Mouse (Mus musculus) left cerebral cortex, adult 18-20 months (tissue): ENCODE measurements around the gene Skap1. TPM values are rescaled to one million over a fixed set of nuclear protein-coding genes. Genes with fewer than 3 reads are reported as not detected.
A peak's percentile ranks its signal among the peaks of the same experiment; 100 is the strongest.

Experiments
- DNase-seq, 2 experiments: peaks; one replicate each; pipeline ENCODE4 v3.0.0; 2021 to 2022; ENCODE audit warnings: low spot score in 2 of 2, mixed read lengths in 1 of 2
- total RNA-seq, 2 experiments: library from RNA; stranded (reverse); gene quantifications; 2 replicates each; pipeline ENCODE4 v1.2.3; 2021

The Skap1 gene
- total RNA-seq, 2 experiments from 2014 or later: 1.9 to 2.1 TPM

- DNase-seq: peak in 1 of 2 experiments; percentile 3
Observed at GRCm38 (mm10) chr11:96465426-96466056, 1.1 kb downstream of the Skap1 start.

DNA sequence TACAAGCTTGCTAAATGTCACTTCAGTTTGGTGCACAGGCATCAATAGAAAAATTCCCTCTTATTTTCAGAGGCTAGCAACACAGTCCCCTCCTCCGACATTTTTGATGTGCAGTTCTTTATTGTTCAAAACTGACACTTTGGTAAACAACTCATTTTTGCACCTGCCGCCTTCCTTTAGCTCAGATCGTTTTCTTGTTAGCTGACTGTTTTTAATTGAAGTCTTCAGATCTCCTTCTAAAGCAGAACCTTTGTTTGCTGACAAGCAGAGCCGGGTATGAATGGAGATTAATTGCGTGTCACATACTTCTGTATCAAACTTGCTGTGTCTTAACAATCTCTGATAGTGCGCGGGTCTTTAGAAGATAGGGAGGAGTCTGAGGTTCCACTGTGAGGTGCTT, 2.0 kb downstream of the Skap1 start:
- no peak for DNase-seq

GRCm38 (mm10) chr11:96466987-96467386, 2.6 kb downstream of the Skap1 start:
- peak; percentile 12 to 39 for DNase-seq

GRCm38 (mm10) chr11:96468048-96468745, 3.8 kb downstream of the Skap1 start:
- DNase-seq: no peak

DNA sequence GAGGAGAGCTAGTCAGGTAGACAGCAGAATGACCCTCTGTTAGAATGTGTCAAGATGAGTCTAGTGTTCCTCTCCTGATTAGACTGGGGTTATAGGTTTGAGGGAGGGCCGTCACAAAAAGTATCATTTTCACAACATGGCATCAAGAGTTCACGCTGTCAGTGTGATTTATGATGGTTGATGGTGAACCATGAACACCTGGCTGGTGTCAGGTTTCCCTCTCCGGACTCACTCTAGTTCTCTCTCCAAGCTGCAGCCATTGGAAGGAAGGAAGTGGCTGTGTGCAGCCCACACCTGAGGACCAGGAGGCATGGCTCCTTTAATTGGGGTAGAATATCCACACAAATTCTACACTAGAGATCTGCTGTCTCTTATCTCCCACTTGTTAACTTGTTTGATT, 18.3 kb downstream of the Skap1 start:
- no peak for DNase-seq

DNA sequence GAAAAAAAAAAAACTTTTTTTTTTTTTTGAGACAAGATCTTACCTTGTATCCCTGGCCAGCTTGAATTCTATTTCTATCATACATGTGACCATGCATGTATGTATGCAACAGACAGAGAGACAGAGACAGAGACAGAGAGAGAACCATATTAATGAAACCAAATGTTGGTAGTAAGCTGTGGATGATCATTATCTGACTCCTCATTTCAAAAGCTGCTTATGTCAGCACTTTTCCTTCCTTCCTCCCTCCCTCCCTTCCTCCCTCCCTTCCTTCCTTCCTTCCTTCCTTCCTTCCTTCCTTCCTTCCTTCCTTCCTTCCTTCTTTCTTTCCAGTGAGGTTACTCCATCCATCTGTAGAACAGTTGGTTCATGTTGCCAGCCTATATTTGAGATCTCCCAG, 18.8 kb downstream of the Skap1 start:
- no peak for DNase-seq

GRCm38 (mm10) chr11:96498481-96498880, 34.1 kb downstream of the Skap1 start:
- DNase-seq: no peak

GRCm38 (mm10) chr11:96501042-96501441, 36.6 kb downstream of the Skap1 start:
- no peak for DNase-seq

DNA sequence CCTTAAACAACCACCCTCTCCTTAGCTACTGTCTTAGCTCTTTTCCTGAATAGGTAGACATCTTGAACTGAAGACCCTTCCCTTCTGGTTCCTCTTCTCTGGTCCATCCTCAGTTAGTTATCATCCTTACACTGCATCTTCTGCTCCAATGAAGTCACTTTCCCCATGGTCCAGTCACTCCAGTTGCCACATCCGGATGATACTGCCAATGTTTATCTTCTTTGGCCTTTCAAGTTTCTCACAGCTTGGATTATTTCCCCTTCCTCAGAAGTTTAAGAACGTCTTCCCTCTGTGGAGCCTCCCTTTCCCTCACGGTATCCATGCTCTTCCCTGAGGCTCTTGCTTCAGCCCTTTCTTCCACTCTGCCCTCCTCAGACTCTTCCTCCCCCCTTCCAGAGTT, 38.6 kb downstream of the Skap1 start:
- no peak for DNase-seq

- no peak for DNase-seq
Observed at GRCm38 (mm10) chr11:96504509-96505119, 40.2 kb downstream of the Skap1 start.

- DNase-seq: no peak
Observed at GRCm38 (mm10) chr11:96505841-96506240, 41.4 kb downstream of the Skap1 start.

DNA sequence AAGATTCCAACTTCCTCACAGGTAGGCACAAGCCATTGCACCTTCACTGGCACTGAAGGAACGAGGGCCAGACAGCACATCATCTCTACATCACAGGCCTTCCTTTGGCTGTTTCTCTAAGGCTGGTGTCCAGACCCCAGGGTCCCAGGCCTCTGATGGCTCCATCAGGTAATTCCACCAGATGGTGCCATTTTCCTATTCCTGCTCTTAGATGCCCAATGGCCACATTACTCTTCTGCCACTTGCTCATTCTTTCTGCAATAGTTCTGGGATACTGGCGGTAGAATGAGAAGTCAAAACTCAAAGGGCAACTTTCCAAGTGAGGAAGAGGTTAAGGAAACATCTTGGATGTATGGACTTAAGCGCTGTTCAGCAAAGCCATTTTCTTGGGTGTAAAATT, 50.8 kb downstream of the Skap1 start:
- DNase-seq: no peak

DNA sequence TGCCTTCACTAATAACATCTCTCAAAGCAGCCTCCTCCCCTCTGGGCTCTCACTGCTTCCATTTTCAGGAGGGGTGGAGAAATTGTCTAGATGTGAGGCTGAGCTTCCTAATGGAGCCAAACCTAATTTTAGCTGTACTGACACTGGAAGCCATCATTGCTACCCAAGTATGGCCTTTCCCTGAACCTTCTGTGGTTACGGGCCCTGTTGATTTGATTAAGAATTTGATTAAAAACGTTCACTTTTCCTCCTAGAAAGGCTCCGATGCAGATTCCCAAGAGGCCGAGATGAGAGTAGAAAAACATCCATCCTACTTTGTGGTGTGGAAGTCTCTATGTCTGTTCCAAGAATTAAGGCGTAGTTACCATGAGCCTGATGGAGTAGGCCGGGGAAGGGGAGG, 60.1 kb downstream of the Skap1 start:
- DNase-seq: no peak

- no peak for DNase-seq
Observed at GRCm38 (mm10) chr11:96526137-96526621, 61.8 kb downstream of the Skap1 start.

DNA sequence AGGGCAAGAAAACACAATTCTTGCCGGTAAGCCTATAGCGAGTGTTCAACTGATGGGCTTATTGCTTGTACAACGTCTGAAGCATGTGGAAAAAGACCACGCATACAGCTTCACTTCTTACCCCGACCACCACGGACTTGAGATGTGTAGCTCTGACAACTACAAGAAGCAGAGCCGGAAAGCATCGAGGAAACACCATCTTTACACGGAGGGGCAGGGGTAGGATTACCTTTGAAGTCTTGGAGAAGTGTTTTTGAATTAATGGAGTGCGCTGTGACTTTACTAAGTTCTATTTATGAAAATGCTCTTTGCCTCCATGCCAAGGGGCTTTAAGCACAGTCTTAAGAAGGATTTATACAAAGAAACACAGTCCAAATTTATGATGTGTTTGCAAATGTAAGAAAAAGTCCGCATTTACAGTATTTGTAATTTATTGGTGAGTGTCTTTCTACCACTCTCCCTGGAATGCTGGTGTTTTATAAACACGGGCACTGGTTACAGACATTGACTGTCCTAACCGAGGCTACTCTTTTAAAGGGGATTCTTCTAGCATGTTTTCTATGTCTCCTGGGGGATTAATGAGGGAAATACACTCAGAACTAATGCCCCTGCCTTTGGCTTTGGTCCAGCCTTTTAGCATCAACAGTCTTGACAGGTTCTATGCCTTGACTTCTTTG, 67.5 kb downstream of the Skap1 start:
- no peak for DNase-seq

DNA sequence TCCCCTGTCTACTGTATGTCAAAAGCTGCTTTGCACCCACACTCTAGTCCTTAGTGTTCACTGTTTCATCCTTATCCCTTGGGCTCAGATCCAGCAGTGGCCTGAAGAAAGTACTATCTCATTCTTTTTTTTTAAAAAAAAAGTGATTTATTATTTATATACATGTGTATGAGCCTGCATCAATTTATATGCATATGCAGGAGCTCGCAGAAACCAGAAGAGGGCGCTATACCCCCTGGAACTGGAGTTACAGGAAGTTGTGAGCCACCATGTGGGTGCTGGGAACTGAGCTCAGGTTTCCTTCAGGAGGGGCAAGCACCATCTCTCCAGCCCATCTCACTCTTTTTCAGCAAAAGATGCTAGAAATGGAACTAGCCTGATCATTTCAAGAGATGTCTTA, 70.1 kb downstream of the Skap1 start:
- no peak for DNase-seq

DNA sequence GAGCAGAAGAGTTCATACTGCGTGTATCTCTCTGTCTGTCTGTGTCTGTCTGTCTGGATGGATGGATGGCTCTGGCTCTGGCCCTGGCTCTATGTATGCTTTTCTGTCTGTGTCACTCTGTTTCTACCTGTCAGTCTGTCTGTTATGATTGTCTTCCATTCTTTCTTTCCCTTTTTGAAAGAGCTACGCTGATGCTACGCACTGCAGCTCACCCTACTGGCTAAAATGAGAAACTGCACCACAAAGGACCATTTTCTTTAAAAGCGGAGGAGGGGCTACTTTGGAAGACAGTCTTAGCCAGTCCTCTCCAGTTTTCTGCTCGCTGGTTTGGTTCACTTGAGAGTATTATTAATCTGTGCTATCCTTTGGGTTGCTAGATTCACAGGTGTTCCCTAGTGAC, 71.8 kb downstream of the Skap1 start:
- DNase-seq: peak in 1 of 2 experiments; percentile 19

GRCm38 (mm10) chr11:96542003-96542402, 77.6 kb downstream of the Skap1 start:
- no peak for DNase-seq

- no peak for DNase-seq
Observed at GRCm38 (mm10) chr11:96542561-96542960, 78.2 kb downstream of the Skap1 start.

DNA sequence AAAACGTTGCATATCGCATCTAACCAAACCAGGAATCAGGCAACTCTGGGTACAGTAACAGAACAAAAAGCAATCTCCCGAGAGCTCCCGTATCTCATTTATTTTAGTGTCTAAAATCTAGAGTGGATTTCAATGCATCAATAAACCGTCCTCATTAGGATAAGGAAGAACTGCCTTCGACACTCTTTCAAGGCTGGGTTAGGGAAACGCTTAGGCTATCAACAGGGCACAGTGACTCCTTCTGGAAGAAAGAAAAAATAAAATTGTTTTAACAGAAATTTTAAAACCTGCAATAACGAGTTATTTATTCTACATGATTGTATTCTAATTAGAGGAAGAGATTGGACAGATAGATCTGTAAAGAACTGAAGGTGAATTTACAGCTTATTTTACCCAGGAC, 82.0 kb downstream of the Skap1 start:
- no peak for DNase-seq

DNA sequence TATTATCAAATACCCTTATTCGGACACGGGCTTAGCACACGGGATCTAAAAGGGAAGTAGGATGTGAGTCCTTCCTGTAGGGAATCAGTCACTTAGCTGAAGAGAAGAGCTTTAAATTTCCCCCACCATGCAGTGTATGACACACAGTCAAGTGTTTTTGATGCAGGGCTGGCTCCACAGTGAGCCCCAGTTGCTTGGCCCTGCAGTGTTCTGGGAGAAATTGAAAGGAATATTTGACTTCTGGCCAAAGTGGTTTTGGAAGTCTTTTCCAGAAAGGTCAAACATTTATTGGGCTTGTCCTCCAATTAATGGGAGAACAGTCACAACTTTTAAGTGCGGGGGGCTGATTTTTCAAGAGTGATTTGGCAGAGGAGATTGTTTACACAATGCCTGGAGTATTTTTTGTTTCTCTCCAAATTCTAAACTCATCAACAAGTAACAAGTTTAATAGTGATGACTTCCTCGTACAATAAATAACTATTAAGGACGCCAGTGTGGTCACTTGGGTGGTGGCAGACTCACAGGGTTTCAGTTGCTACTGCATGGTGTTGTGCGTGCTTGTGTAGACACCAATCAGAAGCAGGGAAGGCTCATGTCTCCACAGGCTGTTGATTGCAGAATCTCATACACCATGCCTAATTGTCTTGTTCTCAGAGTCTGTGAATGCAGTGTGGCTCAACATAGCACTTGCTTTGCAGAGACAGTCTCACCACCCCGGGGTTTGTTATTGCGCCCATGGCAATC, 86.7 kb downstream of the Skap1 start:
- DNase-seq: no peak
